Mouse (Mus musculus) stomach, postnatal 0 days (tissue): ENCODE results near the gene Tomm5. TPM values are rescaled to one million over a fixed set of nuclear protein-coding genes. Genes with fewer than 3 reads are reported as not detected.
A peak's percentile ranks its signal among the peaks of the same experiment; 100 is the strongest.

Source experiments
- ATAC-seq: fragments of 200-750 bp; cut with Nextera tagmentation; 2 replicates; pipeline ENCODE4 v1.8.0; 2017; ENCODE audit not compliant: low FRiP score, low TSS enrichment
- DNase-seq: peaks from one replicate; pipeline ENCODE4 v3.0.0-alpha.2; 2016; ENCODE audit warnings: low spot score
- H3K27ac ChIP-seq: fragments of 300-500 bp; sonication (generic); replicated peaks from 2 replicates; pipeline ENCODE4 v1.5.1; 2014; ENCODE audit warnings: mild to moderate bottlenecking, control low read depth
- H3K27me3 ChIP-seq: fragments of 300-500 bp; sonication (generic); 2 replicates; pipeline ENCODE4 v1.6.1; 2014; ENCODE audit warnings: low read length; ENCODE audit not compliant: control insufficient read depth, insufficient read depth
- H3K36me3 ChIP-seq: fragments of 300-500 bp; sonication (generic); 2 replicates; pipeline ENCODE4 v1.6.1; 2014; ENCODE audit warnings: low read length, mixed read lengths; ENCODE audit not compliant: control insufficient read depth, insufficient read depth
- H3K4me1 ChIP-seq: fragments of 300-500 bp; sonication (generic); replicated peaks from 2 replicates; pipeline ENCODE4 v1.6.1; 2014; ENCODE audit warnings: antibody characterized with exemption; ENCODE audit not compliant: control insufficient read depth, insufficient read depth
- H3K4me2 ChIP-seq: fragments of 300-500 bp; sonication (generic); replicated peaks from 2 replicates; pipeline ENCODE4 v1.6.1; 2014; ENCODE audit warnings: low read depth, mild to moderate bottlenecking, control low read depth, moderate library complexity
- H3K4me3 ChIP-seq: fragments of 300-500 bp; sonication (generic); 2 replicates; pipeline ENCODE4 v1.5.1; 2014; ENCODE audit warnings: low read depth, low read length, control low read depth
- H3K9ac ChIP-seq: fragments of 300-500 bp; sonication (generic); 2 replicates; pipeline ENCODE4 v1.6.1; 2014; ENCODE audit warnings: mild to moderate bottlenecking, low read length, control low read depth, mixed read lengths
- H3K9me3 ChIP-seq: fragments of 300-500 bp; sonication (generic); 2 replicates; pipeline ENCODE4 v1.6.1; 2016; ENCODE audit warnings: low read length; ENCODE audit not compliant: control insufficient read depth
- CTCF ChIP-seq: IDR thresholded peaks from 2 replicates; pipeline ENCODE4 v1.5.1; 2016; ENCODE audit warnings: antibody characterized with exemption, low read depth, mild to moderate bottlenecking, moderate library complexity
- EP300 ChIP-seq: optimal IDR thresholded peaks from 2 replicates; pipeline ENCODE3; 2016; ENCODE audit warnings: antibody characterized with exemption
- WGBS: fragments of 180-500 bp; shearing (Covaris S2); extraction: QIAGEN DNeasy Blood & Tissue Kit; methylation state at CpG from one replicate; pipeline ENCODE4 v1.1.7; 2014; 5-methylcytosine and 5-hydroxymethylcytosine counted together
- polyA plus RNA-seq: library from polyadenylated mRNA; unstranded; fragments of >200 nt; fragmentation: Nextera tagmentation; extraction: Ambion mirVana; gene quantifications from 2 replicates; pipeline ENCODE4 v1.2.1, GENCODE M21; 2015

Tomm5 gene
- 243 and 257 TPM in 2 replicates for polyA plus RNA-seq

- no peaks in the 10 kb centered on the region for H3K27me3 ChIP-seq
- ATAC-seq (peak; percentile 96), DNase-seq (peak; percentile 91)
- H3K4me2 ChIP-seq = peak within 1 kb of the TSS; percentile 70
- no peaks in the 10 kb centered on the region for H3K4me1 ChIP-seq
- H3K36me3 ChIP-seq = peaks cover 5% of the 10 kb centered on the region
- WGBS = under 1% methylated on average over 39 of the region's 39 CpGs
- H3K9ac ChIP-seq = peak within 1 kb of the TSS; percentile 84
- H3K4me3 ChIP-seq = peak within 1 kb of the TSS; percentile 75
- TF ChIP-seq EP300 (no peak), CTCF (peak; percentile 92)
- H3K9me3 ChIP-seq = no peaks in the 10 kb centered on the region
- H3K27ac ChIP-seq = peak within 1 kb of the TSS; percentile 76
Observed at GRCm38 (mm10) chr4:45107601-45108277, at the start of gene Tomm5. Tomm5 (minus strand) TSS chr4:45108114.

- DNase-seq (no peak), ATAC-seq (no peak)
- no peak overlapping the region for H3K9ac ChIP-seq
- H3K9me3 ChIP-seq = no peaks in the 10 kb centered on the region
- H3K27ac ChIP-seq = no peak overlapping the region
- no peak overlapping the region for H3K4me3 ChIP-seq
- 75% methylated on average over 3 of the region's 3 CpGs for WGBS
- no peaks in the 10 kb centered on the region for H3K36me3 ChIP-seq
- H3K4me2 ChIP-seq = no peak overlapping the region
- H3K27me3 ChIP-seq = no peaks in the 10 kb centered on the region
- TF ChIP-seq CTCF = no peak
- no peak for TF ChIP-seq EP300
- no peaks in the 10 kb centered on the region for H3K4me1 ChIP-seq
Observed at GRCm38 (mm10) chr4:45156433-45156832, 48.5 kb upstream of the Tomm5 start.

- H3K9ac ChIP-seq = no peak overlapping the region
- no peak for TF ChIP-seq EP300
- TF ChIP-seq CTCF = no peak
Observed at GRCm38 (mm10) chr4:45143005-45143404, 35.1 kb upstream of the Tomm5 start.

GRCm38 (mm10) chr4:45142411-45142810 is 34.5 kb upstream of the Tomm5 start:
- no peak overlapping the region for H3K27ac ChIP-seq
- DNase-seq (no peak), ATAC-seq (no peak)
- no peak overlapping the region for H3K9ac ChIP-seq
- H3K27me3 ChIP-seq = no peaks in the 10 kb centered on the region
- no peaks in the 10 kb centered on the region for H3K9me3 ChIP-seq
- TF ChIP-seq CTCF = no peak
- TF ChIP-seq EP300 = no peak
- no peaks in the 10 kb centered on the region for H3K4me1 ChIP-seq
- no peak overlapping the region for H3K4me2 ChIP-seq
- H3K36me3 ChIP-seq = no peaks in the 10 kb centered on the region
- no peak overlapping the region for H3K4me3 ChIP-seq
- WGBS = 42% methylated on average over 11 of the region's 11 CpGs

More at GRCm38 (mm10) chr4:45143005-45143404, 35.1 kb upstream of the Tomm5 start:
- 54% methylated on average over 8 of the region's 8 CpGs for WGBS
- no peak for DNase-seq
- Histone ChIP-seq H3K27me3 (no peaks in the 10 kb centered on the region), H3K27ac (no peak overlapping the region), H3K4me3 (no peak overlapping the region), H3K4me2 (no peak overlapping the region), H3K9me3 (no peaks in the 10 kb centered on the region), H3K4me1 (no peaks in the 10 kb centered on the region), H3K36me3 (no peaks in the 10 kb centered on the region)
- ATAC-seq = no peak

GRCm38 (mm10) chr4:45141835-45142234 is 33.9 kb upstream of the Tomm5 start:
- no peak overlapping the region for H3K4me3 ChIP-seq
- DNase-seq (no peak), ATAC-seq (no peak)
- H3K27ac ChIP-seq = no peak overlapping the region
- H3K9ac ChIP-seq = no peak overlapping the region
- no peak overlapping the region for H3K4me2 ChIP-seq
- H3K4me1 ChIP-seq = no peaks in the 10 kb centered on the region
- H3K27me3 ChIP-seq = no peaks in the 10 kb centered on the region
- no peaks in the 10 kb centered on the region for H3K36me3 ChIP-seq
- no peaks in the 10 kb centered on the region for H3K9me3 ChIP-seq
- TF ChIP-seq CTCF = no peak
- 55% methylated on average over 5 of the region's 5 CpGs for WGBS

- Histone ChIP-seq H3K27me3 (no peaks in the 10 kb centered on the region), H3K9ac (no peak overlapping the region), H3K36me3 (no peaks in the 10 kb centered on the region), H3K4me2 (no peak overlapping the region), H3K9me3 (no peaks in the 10 kb centered on the region), H3K4me3 (no peak overlapping the region), H3K4me1 (no peaks in the 10 kb centered on the region), H3K27ac (no peak overlapping the region; the same call in 1 of the 2 replicates)
- no peak for ATAC-seq
- TF ChIP-seq CTCF = no peak
- TF ChIP-seq EP300 = no peak
- 40% methylated on average over 4 of the region's 4 CpGs for WGBS
- no peak for DNase-seq
Observed at GRCm38 (mm10) chr4:45137636-45138035, 29.7 kb upstream of the Tomm5 start.
